In genomic region chr9:31912921-31913738, GRCm38 (mm10) we compare ENCODE assay signal across 9 mouse cellular contexts. TPM values are rescaled to one million over a fixed set of nuclear protein-coding genes. Genes with fewer than 3 reads are reported as not detected.
DNase-seq lines count a peak whose midpoint lies in the region; ATAC-seq and TF ChIP-seq lines count a peak whose summit lies in the region.
"Had no signal": no experiment of that assay in that cellular context is flagged by ENCODE, and none has a peak within 500 bp of the region (broad histone marks: within the 10 kb centered on the region; RNA-seq: fewer than 3 reads in every experiment).

TSS of gene Barx2 (minus strand) at chr9:31913462.

- H3K9me3 ChIP-seq in E14TG2a.4 (ENCODE audit: low read length), result no peaks in the 10 kb centered on the region

- ATAC-seq in frontal cortex, adult (ENCODE audit: low TSS enrichment), result peak; percentile 89

- DNase-seq in cerebellum, adult 9-10 months, result peak; percentile 4
- DNase-seq in heart, postnatal 36 days, result peak; percentile 34 to 41
- DNase-seq in layer of hippocampus, adult 2 months (ENCODE audit: low spot score in 2 of 2), result peak; percentile 55 to 59
- DNase-seq in lung, adult 18-20 months, result peak; percentile 33 to 62
- peak; percentile 72 for DNase-seq in ovary, postnatal 36 days (ENCODE audit: low spot score)
- DNase-seq in urinary bladder, postnatal 4 days (ENCODE audit: low spot score in 2 of 2), result peak; percentile 55 to 72

- intact Hi-C loops in heart, postnatal 36 days (cut with DNase I), result loop anchor here (2.0 to 10.0 kb wide), 2 partner anchors 54 to 208 kb away; no protein-coding TSS in a partner anchor

- H3K27me3 ChIP-seq in E14TG2a.4 (ENCODE audit: insufficient read depth, low read length), result peaks cover 84% of the 10 kb centered on the region
- H3K27me3 ChIP-seq: CH12.LX had no signal

- no peaks in the 10 kb centered on the region for H3K36me3 ChIP-seq in E14TG2a.4 (ENCODE audit: insufficient read depth, low read length)

- H3K4me3 ChIP-seq in E14TG2a.4 (replicated peaks; ENCODE audit: low read length), result peak within 1 kb of the TSS; percentile 88
- peak within 1 kb of the TSS; percentile 60 for H3K4me3 ChIP-seq in layer of hippocampus, adult 2 months

- no peak within 1 kb of the TSS for H3K27ac ChIP-seq in layer of hippocampus, adult 2 months

- no peak for TF ChIP-seq CTCF in E14TG2a.4 (conservative IDR thresholded peaks at IDR 0.05; ENCODE audit: low read length)
- peak; percentile 85 for TF ChIP-seq CTCF in layer of hippocampus, adult 2 months (conservative IDR thresholded peaks at IDR 0.05)

- H3K4me1 ChIP-seq in E14TG2a.4 (replicated peaks; ENCODE audit: low read depth, low read length), result peaks cover 25% of the 10 kb centered on the region

RNA-seq across cellular contexts. Expression of gene Barx2, which starts in this region (rescaled TPM):
- not detected for total RNA-seq in heart, postnatal 36 days (2021)
- under 1 TPM; 0.47 to 0.79 TPM for total RNA-seq in layer of hippocampus, adult 2 months (2021)
- total RNA-seq: CH12.LX had no signal

Comparison
In these comparisons a context has a peak if more than half of its experiments do, and no peak if none do; other contexts are left out.
1. Peak in DNase-seq in heart, postnatal 36 days; RNA of the gene not detected or under 1 TPM.
2. Peak in DNase-seq and H3K4me3 ChIP-seq in layer of hippocampus, adult 2 months; RNA of the gene not detected or under 1 TPM.
3. DNase-seq: peak in every context shown above with its lines; median percentile 72 in ovary, postnatal 36 days; 64 in urinary bladder, postnatal 4 days; 57 in layer of hippocampus, adult 2 months; 48 in lung, adult 18-20 months; 38 in heart, postnatal 36 days; 4 in cerebellum, adult 9-10 months.